Mouse (Mus musculus) embryonic facial prominence, embryonic 12.5 days (tissue): ENCODE measurements around the gene Prps2. TPM values are rescaled to one million over a fixed set of nuclear protein-coding genes. Genes with fewer than 3 reads are reported as not detected.

Experiments
- ATAC-seq: fragments of 200-750 bp; cut with Nextera tagmentation; 2 replicates; pipeline ENCODE4 v1.8.0; 2017; ENCODE audit not compliant: insufficient number of reproducible peaks, insufficient read depth, low FRiP score, low TSS enrichment
- H3K27ac ChIP-seq: fragments of 300-500 bp; sonication (generic); 2 replicates; pipeline ENCODE4 v1.5.1; 2016; ENCODE audit warnings: mild to moderate bottlenecking
- H3K27me3 ChIP-seq: fragments of 300-500 bp; sonication (generic); 2 replicates; pipeline ENCODE4 v1.6.1; 2016; ENCODE audit warnings: mild to moderate bottlenecking, moderate library complexity
- H3K36me3 ChIP-seq: fragments of 300-500 bp; sonication (generic); 2 replicates; pipeline ENCODE4 v1.6.1; 2016; ENCODE audit warnings: mild to moderate bottlenecking
- H3K4me1 ChIP-seq: fragments of 300-500 bp; sonication (generic); 2 replicates; pipeline ENCODE4 v1.6.1; 2016
- H3K4me2 ChIP-seq: fragments of 300-500 bp; sonication (generic); replicated peaks from 2 replicates; pipeline ENCODE4 v1.6.1; 2016; ENCODE audit warnings: mild to moderate bottlenecking, moderate library complexity
- H3K4me3 ChIP-seq: fragments of 300-500 bp; sonication (generic); 2 replicates; pipeline ENCODE4 v1.5.1; 2016; ENCODE audit warnings: mild to moderate bottlenecking
- H3K9ac ChIP-seq: fragments of 300-500 bp; sonication (generic); 2 replicates; pipeline ENCODE4 v1.6.1; 2016; ENCODE audit warnings: mild to moderate bottlenecking, moderate library complexity
- H3K9me3 ChIP-seq: fragments of 300-500 bp; sonication (generic); 2 replicates; pipeline ENCODE4 v1.6.1; 2016; ENCODE audit warnings: mild to moderate bottlenecking, moderate library complexity
- WGBS: fragments of 180-500 bp; shearing (Covaris S2); methylation state at CpG from one replicate; pipeline ENCODE4 v1.1.7; 2016; 5-methylcytosine and 5-hydroxymethylcytosine counted together
- polyA plus RNA-seq: library from polyadenylated mRNA; unstranded; fragments of >200 nt; fragmentation: Nextera tagmentation; extraction: Ambion mirVana; gene quantifications from 2 replicates; pipeline ENCODE4 v1.2.1, GENCODE M21; 2016

The Prps2 gene
- polyA plus RNA-seq, 1 experiment from 2014 or later = 16.4 TPM

DNA sequence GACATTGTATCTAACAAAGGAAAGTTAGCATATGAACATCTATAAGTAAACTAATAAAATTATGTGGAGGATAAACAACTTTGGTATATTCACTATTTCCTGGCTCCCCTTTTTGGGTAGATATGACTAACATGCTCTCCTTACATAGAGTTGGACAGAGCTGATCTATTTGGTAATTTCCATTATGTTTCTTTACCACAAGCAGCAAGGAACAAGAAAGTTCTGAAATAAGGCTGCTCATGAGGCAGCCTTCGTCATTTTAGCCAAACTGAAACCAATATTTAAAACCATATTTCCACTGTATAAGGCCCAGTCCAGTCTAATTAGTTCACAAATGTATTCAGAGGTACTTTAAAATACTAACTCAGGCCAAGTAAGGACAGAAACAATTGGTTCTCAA lies 36.1 kb downstream of the Prps2 start:
- no peaks in the 10 kb centered on the region for H3K9me3 ChIP-seq
- no peak for ATAC-seq

DNA sequence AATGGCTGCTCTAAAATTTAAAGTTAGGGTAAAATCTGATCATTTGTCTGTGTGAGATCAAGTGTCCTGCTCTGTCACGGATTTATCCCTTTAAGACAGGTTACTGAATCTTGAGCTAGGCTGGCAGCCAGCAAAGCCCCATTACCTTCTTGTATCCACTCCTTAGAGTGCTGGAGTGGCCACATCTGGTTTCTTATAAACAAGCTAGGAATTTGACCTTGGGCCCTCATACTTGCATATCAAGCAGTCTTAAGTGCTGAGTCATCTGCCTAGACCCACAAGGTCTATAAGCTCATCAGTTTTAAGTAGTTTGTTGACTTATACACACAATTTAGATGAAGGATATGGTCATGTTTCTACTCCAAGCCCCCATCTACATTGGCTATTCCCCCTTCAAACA lies 38.2 kb downstream of the Prps2 start:
- Histone ChIP-seq H3K36me3 (no peaks in the 10 kb centered on the region), H3K9me3 (no peaks in the 10 kb centered on the region), H3K9ac (no peak overlapping the region), H3K4me3 (no peak overlapping the region), H3K4me2 (no peak overlapping the region), H3K27me3 (no peaks in the 10 kb centered on the region), H3K27ac (no peak overlapping the region), H3K4me1 (no peaks in the 10 kb centered on the region)
- 54% methylated on average over 1 of the region's 1 CpGs for WGBS
- no peak for ATAC-seq

More for the DNA sequence above, 36.1 kb downstream of the Prps2 start:
- H3K4me2 ChIP-seq = no peak overlapping the region
- no peaks in the 10 kb centered on the region for H3K27me3 ChIP-seq
- H3K27ac ChIP-seq = no peak overlapping the region
- no peaks in the 10 kb centered on the region for H3K36me3 ChIP-seq
- no peak overlapping the region for H3K4me3 ChIP-seq
- 87% methylated on average over 1 of the region's 1 CpGs for WGBS
- H3K9ac ChIP-seq = no peak overlapping the region
- no peaks in the 10 kb centered on the region for H3K4me1 ChIP-seq

DNA sequence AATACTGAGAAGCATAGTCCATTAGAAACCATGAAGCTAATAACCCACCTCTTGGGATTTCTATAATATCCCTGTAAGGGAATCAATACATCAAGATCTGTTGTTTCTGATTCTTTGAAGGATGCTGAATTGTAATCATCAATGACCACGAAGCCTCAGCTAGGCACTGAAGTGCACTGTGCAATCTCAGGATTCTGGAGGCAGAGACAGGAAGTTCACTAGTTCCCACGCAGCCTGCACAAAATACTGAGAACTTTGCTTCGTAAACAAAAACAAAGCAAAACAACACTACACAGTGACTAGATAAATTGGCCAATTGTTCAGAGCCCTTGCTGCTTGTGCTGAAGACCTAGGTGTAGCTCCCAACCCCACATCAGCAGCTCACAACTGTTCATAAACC lies 40.7 kb downstream of the Prps2 start:
- no peaks in the 10 kb centered on the region for H3K4me1 ChIP-seq
- no peak overlapping the region for H3K27ac ChIP-seq
- no peaks in the 10 kb centered on the region for H3K9me3 ChIP-seq
- no peak overlapping the region for H3K4me3 ChIP-seq
- no peak overlapping the region for H3K4me2 ChIP-seq
- no peaks in the 10 kb centered on the region for H3K36me3 ChIP-seq
- ATAC-seq = no peak
- no peak overlapping the region for H3K9ac ChIP-seq
- WGBS = 74% methylated on average over 3 of the region's 3 CpGs
- H3K27me3 ChIP-seq = no peaks in the 10 kb centered on the region

DNA sequence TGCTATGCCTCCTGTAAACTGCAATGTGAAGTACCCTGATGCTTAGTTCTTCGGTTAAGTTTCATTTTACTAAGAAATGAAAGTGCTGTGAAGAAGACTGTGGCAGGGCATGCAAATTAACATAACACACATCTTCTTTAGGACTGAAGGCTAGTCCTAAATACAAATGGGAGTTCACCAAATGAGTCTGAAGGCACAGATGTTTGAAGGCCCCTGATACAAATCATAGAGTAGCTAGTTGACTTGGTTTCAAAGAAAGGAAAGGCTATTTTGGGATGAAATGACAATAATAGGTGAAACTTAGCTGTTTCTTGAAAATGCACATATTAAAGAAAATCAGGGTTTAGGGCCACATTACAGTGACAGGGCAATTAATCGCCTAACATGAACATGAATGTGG lies 42.4 kb downstream of the Prps2 start:
- Histone ChIP-seq H3K9me3 (no peaks in the 10 kb centered on the region), H3K4me1 (no peaks in the 10 kb centered on the region), H3K4me2 (no peak overlapping the region), H3K4me3 (no peak overlapping the region), H3K27me3 (no peaks in the 10 kb centered on the region), H3K36me3 (no peaks in the 10 kb centered on the region), H3K9ac (no peak overlapping the region), H3K27ac (no peak overlapping the region)
- WGBS = 89% methylated on average over 2 of the region's 2 CpGs
- no peak for ATAC-seq

DNA sequence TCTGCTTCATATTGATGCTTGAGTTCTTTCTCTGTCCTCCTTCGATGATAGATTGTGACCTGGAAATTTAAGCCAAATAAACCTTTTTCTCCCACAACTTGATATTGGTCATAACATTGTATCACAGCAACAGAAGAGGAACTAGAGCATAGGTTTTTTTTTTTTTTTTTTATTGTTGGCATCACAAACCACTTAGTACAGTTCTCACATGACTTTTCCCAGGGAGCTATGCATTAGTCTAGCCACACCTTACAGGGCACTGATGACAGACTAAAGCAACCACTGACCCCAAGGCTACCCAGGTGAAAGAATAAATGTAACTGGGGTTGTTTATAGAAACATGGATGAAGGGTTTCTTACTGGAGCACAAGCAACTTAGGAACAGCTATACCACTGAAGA lies 44.6 kb downstream of the Prps2 start:
- Histone ChIP-seq H3K4me1 (no peaks in the 10 kb centered on the region), H3K4me3 (no peak overlapping the region), H3K27me3 (no peaks in the 10 kb centered on the region), H3K9ac (no peak overlapping the region), H3K9me3 (no peaks in the 10 kb centered on the region), H3K4me2 (no peak overlapping the region), H3K36me3 (no peaks in the 10 kb centered on the region), H3K27ac (no peak overlapping the region)
- no peak for ATAC-seq
- 92% methylated on average over 1 of the region's 1 CpGs for WGBS

DNA sequence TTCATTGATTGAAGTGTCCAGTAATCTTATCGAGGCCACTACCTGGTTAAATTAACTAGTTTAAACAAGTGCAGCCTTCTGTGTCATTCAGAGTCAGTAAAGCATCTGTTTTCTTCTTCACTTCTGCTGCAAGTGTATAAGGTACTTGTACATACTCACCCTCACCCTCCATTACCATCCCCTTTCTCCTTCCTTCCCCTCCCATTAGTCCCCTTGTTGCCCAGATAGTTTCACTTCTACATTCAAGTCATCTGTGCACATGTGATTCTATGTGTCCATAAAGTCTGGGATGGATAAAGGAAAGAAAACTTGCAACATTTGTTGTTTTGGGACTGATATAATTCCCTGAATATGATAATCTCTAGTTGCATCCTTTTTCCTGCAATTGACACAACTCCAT lies 48.0 kb downstream of the Prps2 start:
- 100% methylated on average over 1 of the region's 1 CpGs for WGBS
- no peaks in the 10 kb centered on the region for H3K27me3 ChIP-seq

DNA sequence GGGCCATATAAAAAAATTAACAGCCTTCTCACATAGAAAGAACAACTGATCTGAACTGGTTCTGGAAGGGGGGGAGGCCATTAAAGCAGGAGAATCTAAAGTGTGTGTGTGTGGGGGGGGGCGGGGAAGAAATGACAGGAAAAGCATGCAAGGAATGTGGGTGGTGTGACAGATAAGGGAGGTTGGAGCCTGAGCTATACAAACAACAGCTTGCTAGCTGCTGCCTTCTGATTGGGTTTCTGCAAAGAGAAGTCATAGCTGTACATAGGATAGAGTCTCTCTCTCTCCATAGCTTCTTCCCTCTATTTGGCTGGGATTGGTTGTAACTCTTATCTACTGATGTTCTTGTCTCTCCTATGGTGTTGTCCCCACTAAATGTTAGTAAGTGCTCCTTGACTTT lies 49.9 kb downstream of the Prps2 start:
- Histone ChIP-seq H3K27ac (no peak overlapping the region), H3K36me3 (no peaks in the 10 kb centered on the region), H3K27me3 (0 out of 2 replicates have a peak, but pooled peaks cover 2% of the 10 kb centered on the region), H3K4me1 (no peaks in the 10 kb centered on the region), H3K9ac (no peak overlapping the region), H3K9me3 (no peaks in the 10 kb centered on the region), H3K4me2 (no peak overlapping the region), H3K4me3 (no peak overlapping the region)
- ATAC-seq = no peak
- 63% methylated on average over 1 of the region's 1 CpGs for WGBS

More for the DNA sequence above, 48.0 kb downstream of the Prps2 start:
- Histone ChIP-seq H3K36me3 (no peaks in the 10 kb centered on the region), H3K9me3 (no peaks in the 10 kb centered on the region), H3K4me1 (no peaks in the 10 kb centered on the region), H3K4me3 (no peak overlapping the region), H3K27ac (no peak overlapping the region), H3K9ac (no peak overlapping the region), H3K4me2 (no peak overlapping the region)
- no peak for ATAC-seq

DNA sequence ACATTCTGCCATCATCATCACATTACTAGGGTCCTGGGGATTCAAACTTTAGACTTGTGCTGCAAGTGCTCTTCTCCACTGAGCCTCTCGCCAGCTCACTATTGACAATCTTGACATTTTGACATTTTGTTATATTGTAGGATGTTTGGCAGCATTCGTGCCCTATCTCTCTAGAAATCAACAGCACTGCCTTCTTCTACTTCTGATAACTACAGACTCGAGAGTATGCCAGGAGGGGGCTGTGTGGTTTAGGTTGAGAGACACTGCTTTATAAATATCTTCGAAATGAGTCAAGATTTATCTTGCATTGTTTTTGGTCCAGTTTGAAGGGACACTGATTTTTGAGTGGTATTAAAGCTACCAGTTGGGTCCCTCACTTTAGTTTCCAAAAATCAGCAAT lies 51.6 kb downstream of the Prps2 start:
- 0 out of 2 replicates have a peak, but pooled peaks cover 2% of the 10 kb centered on the region for H3K27me3 ChIP-seq
- WGBS = 81% methylated on average over 4 of the region's 4 CpGs
- H3K4me1 ChIP-seq = no peaks in the 10 kb centered on the region
- H3K4me3 ChIP-seq = no peak overlapping the region
- H3K36me3 ChIP-seq = no peaks in the 10 kb centered on the region
- no peaks in the 10 kb centered on the region for H3K9me3 ChIP-seq
- no peak overlapping the region for H3K4me2 ChIP-seq
- ATAC-seq = no peak
- H3K27ac ChIP-seq = no peak overlapping the region
- no peak overlapping the region for H3K9ac ChIP-seq

DNA sequence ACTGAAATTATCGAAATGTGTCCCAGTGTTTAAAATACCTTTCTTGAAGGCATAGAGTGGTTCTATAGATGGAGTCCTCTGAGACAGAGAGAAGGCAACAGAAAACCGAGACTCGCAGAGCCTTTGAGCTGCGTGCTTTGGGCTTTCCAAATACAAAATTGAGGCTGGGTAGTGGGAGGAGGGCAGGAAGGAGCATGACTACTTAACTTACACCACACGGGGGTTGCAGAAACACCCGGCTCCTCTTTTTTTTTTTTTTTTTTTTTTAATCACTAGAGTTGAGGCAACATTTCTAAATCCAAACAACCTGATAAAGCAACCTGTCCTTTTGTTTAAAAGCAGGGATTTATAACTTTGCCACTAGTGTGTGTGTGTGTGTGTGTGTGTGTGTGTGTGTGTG lies 52.1 kb downstream of the Prps2 start, which contains the start of gene Tlr7:
Tlr7 (minus strand) TSS at position 160 of the 400 bp plus-strand sequence.
- H3K4me2 ChIP-seq = no peak within 1 kb of the TSS
- no peak within 1 kb of the TSS for H3K27ac ChIP-seq
- no peaks in the 10 kb centered on the region for H3K9me3 ChIP-seq
- H3K9ac ChIP-seq = no peak within 1 kb of the TSS
- H3K4me1 ChIP-seq = no peaks in the 10 kb centered on the region
- H3K4me3 ChIP-seq = no peak within 1 kb of the TSS
- no peaks in the 10 kb centered on the region for H3K36me3 ChIP-seq
- 0 out of 2 replicates have a peak, but pooled peaks cover 2% of the 10 kb centered on the region for H3K27me3 ChIP-seq
- 55% methylated on average over 6 of the region's 6 CpGs for WGBS
- no peak for ATAC-seq

DNA sequence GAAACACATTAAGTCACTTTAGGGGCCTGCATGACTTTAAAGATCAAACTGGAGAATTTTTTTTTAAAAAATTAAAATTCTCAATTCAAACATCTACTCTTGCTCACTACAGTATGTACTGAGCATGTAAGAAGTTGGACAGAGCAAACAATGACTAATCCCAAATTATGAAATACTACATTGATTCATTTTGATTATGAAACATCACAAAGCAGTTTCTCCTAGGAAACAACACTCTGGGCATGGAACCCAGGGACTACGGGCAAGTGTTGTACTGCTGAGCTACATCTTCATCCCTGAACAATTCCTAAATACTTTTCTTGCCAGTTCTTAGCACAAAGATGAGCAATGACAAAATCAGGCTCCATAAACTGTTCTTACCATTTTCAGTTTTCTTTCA lies 52.9 kb downstream of the Prps2 start:
- Histone ChIP-seq H3K36me3 (no peaks in the 10 kb centered on the region), H3K4me3 (no peak overlapping the region), H3K27me3 (0 out of 2 replicates have a peak, but pooled peaks cover 2% of the 10 kb centered on the region), H3K9me3 (no peaks in the 10 kb centered on the region), H3K27ac (no peak overlapping the region), H3K4me2 (no peak overlapping the region), H3K9ac (no peak overlapping the region), H3K4me1 (no peaks in the 10 kb centered on the region)
- no peak for ATAC-seq
- WGBS = 89% methylated on average over 1 of the region's 1 CpGs

DNA sequence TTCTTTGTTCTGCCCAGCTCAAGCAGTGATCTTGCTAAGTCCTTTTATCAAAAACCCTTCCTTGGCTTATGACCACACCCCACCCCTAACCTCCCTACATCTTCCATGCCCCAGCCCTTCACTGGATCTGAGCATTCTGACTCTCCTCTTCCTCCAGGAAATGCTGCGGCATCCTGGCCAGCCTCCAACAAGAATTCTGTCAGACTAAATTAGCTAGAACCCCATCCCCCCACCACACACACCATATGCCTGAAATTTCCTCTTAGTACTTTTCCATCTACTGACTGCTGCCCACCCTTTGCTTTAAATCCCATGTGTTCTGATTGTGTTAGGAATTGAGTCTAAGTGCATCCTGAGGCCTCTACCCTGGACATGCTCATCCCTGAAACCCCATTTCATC lies 53.5 kb downstream of the Prps2 start:
- H3K4me1 ChIP-seq = no peaks in the 10 kb centered on the region
- H3K4me2 ChIP-seq = no peak overlapping the region
- no peaks in the 10 kb centered on the region for H3K36me3 ChIP-seq
- 0 out of 2 replicates have a peak, but pooled peaks cover 2% of the 10 kb centered on the region for H3K27me3 ChIP-seq
- H3K27ac ChIP-seq = no peak overlapping the region
- ATAC-seq = no peak
- H3K9ac ChIP-seq = no peak overlapping the region
- H3K9me3 ChIP-seq = no peaks in the 10 kb centered on the region
- H3K4me3 ChIP-seq = no peak overlapping the region
- 67% methylated on average over 1 of the region's 1 CpGs for WGBS

DNA sequence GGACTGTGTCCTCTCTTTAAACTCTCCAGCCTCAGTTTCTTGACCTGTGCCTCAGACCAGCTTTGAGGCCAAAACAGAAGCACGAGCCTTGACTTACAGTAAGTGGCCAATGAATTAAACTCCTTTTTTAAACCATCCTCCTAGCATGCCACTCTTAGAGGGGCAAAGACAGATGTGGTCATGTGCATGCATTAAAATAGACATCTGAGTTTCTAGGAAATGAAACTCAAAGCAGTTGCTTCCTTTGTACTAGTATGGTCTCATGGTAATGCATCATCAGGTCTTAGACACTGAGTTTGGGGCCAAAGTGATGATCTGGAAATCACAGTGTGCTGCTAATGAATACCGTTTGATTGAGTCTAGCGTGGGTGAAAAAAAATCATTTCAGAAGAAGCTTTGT lies 54.0 kb downstream of the Prps2 start:
- H3K4me2 ChIP-seq = no peak overlapping the region
- H3K9ac ChIP-seq = no peak overlapping the region
- no peak overlapping the region for H3K27ac ChIP-seq
- no peaks in the 10 kb centered on the region for H3K36me3 ChIP-seq
- no peaks in the 10 kb centered on the region for H3K4me1 ChIP-seq
- H3K4me3 ChIP-seq = no peak overlapping the region
- no peak for ATAC-seq
- 0 out of 2 replicates have a peak, but pooled peaks cover 2% of the 10 kb centered on the region for H3K27me3 ChIP-seq
- 83% methylated on average over 3 of the region's 3 CpGs for WGBS
- H3K9me3 ChIP-seq = no peaks in the 10 kb centered on the region

DNA sequence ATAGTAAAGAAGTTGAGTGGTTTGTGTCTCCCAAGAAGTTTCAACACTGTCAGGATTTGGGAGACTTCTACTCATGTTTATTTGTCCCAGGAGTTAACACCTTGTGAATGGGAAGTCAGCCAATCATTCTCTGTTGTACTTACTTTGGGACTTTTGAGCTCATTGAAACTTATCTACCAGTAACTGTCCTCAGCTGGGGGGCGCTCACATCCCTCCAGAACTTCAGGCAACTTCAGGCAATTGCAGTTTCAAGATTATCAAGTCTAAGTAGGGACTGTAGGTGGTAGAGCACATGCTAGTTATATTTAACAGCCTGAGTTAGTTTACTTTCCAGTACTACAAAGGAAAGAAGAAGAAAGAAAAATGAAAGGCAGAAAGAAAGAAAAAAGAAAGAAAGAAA lies 58.8 kb downstream of the Prps2 start:
- no peak overlapping the region for H3K9ac ChIP-seq
- WGBS = 51% methylated on average over 1 of the region's 1 CpGs
- H3K27me3 ChIP-seq = peaks cover 4% of the 10 kb centered on the region; the same call in 1 of the 2 replicates
- H3K4me1 ChIP-seq = no peaks in the 10 kb centered on the region
- no peaks in the 10 kb centered on the region for H3K9me3 ChIP-seq
- no peaks in the 10 kb centered on the region for H3K36me3 ChIP-seq
- no peak overlapping the region for H3K27ac ChIP-seq
- no peak overlapping the region for H3K4me2 ChIP-seq
- ATAC-seq = no peak
- H3K4me3 ChIP-seq = no peak overlapping the region
